Mouse (Mus musculus): Measurements from ENCODE around the gene Klhl10. TPM values are rescaled to one million over a fixed set of nuclear protein-coding genes. Genes with fewer than 3 reads are reported as not detected.

Klhl10 gene
- polyA plus RNA-seq, 1 experiment from 2014 or later = 0.22 TPM

DNA sequence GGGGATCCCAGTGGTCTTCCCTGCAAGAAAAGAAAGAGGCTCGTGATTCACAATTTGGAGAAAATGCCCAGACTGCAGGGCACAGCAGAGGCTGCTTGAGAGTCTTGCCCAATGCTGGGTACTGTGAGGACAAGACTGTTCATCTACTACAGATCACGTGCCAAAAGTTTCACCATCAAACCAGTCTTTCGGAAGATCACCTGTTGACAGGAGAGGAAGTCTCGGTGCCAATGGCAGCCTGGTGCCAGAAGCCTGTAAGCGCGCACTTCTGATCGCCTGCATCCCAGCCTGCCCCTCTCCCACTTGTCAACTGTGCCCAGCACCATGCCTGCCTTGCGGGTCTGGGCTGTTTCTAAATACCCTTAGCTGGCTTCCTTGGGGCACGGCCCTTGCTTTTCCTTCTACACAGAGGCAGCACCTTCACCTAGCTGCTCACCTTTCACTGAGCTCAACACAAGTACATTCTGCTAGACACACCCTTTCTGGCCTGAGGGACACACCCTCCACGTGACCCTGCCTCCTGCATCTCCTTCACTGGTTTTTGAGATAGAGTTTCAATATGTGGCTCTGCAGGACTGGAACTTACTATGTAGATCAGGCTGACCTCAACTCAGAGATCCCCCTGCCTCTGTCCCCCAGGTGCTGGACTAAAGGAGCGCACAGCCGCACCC, 63.4 kb downstream of the Klhl10 start:
- Histone ChIP-seq H3K27me3 (ENCODE audit: control insufficient read depth, insufficient read depth, low read length) (no peaks in the 10 kb centered on the region), H3K27ac (replicated peaks) (peak overlapping the region; percentile 53), H3K4me3 (ENCODE audit: low read depth, low read length) (no peak overlapping the region), H3K9ac (ENCODE audit: low read length) (no peak overlapping the region), H3K4me1 (replicated peaks; ENCODE audit: control insufficient read depth, insufficient read depth) (no peaks in the 10 kb centered on the region), H3K36me3 (ENCODE audit: control insufficient read depth, insufficient read depth, low read length) (peaks cover 34% of the 10 kb centered on the region), H3K9me3 (ENCODE audit: control insufficient read depth, low read length) (no peaks in the 10 kb centered on the region), H3K4me2 (replicated peaks; ENCODE audit: low read depth) (no peak overlapping the region)
- DNase-seq (ENCODE audit: low spot score) = peak; percentile 71
- 80% methylated on average over 12 of the region's 12 CpGs for WGBS
- TF ChIP-seq CTCF (IDR thresholded peaks at IDR 0.05; ENCODE audit: low read depth) (no peak), EP300 (optimal IDR thresholded peaks at IDR 0.05) (no peak)
- peak; percentile 85 for ATAC-seq (ENCODE audit: low FRiP score, low TSS enrichment)

DNA sequence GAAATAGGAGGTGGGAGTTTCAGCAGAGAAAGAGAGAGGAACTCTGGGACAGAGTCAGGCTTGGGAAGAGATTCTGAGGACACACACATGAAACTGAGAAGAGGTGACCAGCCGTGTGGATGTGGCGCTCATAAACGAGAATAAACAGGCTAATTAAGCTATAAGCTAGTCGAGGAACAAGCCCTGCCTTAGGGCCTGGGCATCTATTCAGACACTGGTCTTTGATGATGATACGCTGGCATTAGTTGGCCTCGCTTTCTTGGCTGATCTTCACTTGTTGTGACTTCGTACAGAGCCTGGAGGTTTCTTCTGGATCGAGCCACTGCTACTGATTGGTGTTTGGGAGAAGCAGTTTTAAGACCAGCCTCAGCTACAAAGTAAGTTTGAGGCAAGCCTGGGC, 64.3 kb downstream of the Klhl10 start:
- peaks cover 34% of the 10 kb centered on the region for H3K36me3 ChIP-seq (ENCODE audit: control insufficient read depth, insufficient read depth, low read length)
- no peak overlapping the region for H3K4me3 ChIP-seq (ENCODE audit: low read depth, low read length)
- no peak overlapping the region for H3K9ac ChIP-seq (ENCODE audit: low read length)
- no peaks in the 10 kb centered on the region for H3K27me3 ChIP-seq (ENCODE audit: control insufficient read depth, insufficient read depth, low read length)
- H3K4me1 ChIP-seq (replicated peaks; ENCODE audit: control insufficient read depth, insufficient read depth) = no peaks in the 10 kb centered on the region
- no peak overlapping the region for H3K27ac ChIP-seq (replicated peaks)
- TF ChIP-seq EP300 (optimal IDR thresholded peaks at IDR 0.05) (no peak), CTCF (IDR thresholded peaks at IDR 0.05; ENCODE audit: low read depth) (no peak)
- DNase-seq (ENCODE audit: low spot score) (no peak), ATAC-seq (ENCODE audit: low FRiP score, low TSS enrichment) (no peak)
- H3K9me3 ChIP-seq (ENCODE audit: control insufficient read depth, low read length) = no peaks in the 10 kb centered on the region
- H3K4me2 ChIP-seq (replicated peaks; ENCODE audit: low read depth) = no peak overlapping the region
- 93% methylated on average over 8 of the region's 8 CpGs for WGBS

Small RNAs within 50 kb of the gene (microRNA-seq; reads per million reads assigned to microRNA genes)
- gene Gm27374 (not detected), gene Mir7116 (not detected)

Other genes starting within 250 kb of the Klhl10 start
- gene Krt9, start 248.7 kb upstream of the Klhl10 start, polyA plus RNA-seq (2015; fragmentation: Nextera tagmentation; extraction: Ambion mirVana) = 0.04 TPM in 1 of 2 replicates, not detected in the other
- 279 and 287 TPM in 2 replicates for gene Krt14, start 234.4 kb upstream of the Klhl10 start, polyA plus RNA-seq (2015; fragmentation: Nextera tagmentation; extraction: Ambion mirVana)
- gene Krt16, start 193.0 kb upstream of the Klhl10 start, polyA plus RNA-seq (2015; fragmentation: Nextera tagmentation; extraction: Ambion mirVana) = 2.1 and 4.0 TPM in 2 replicates
- gene Krt17, start 180.9 kb upstream of the Klhl10 start, polyA plus RNA-seq (2015; fragmentation: Nextera tagmentation; extraction: Ambion mirVana) = 46.4 and 63.4 TPM in 2 replicates
- 0.10 and 0.12 TPM in 2 replicates for gene Krt42, start 172.0 kb upstream of the Klhl10 start, polyA plus RNA-seq (2015; fragmentation: Nextera tagmentation; extraction: Ambion mirVana)
- gene Eif1, start 122.0 kb upstream of the Klhl10 start, polyA plus RNA-seq (2015; fragmentation: Nextera tagmentation; extraction: Ambion mirVana) = 1,487 and 1,495 TPM in 2 replicates
- 52.0 and 84.7 TPM in 2 replicates for gene Gast, start 107.5 kb upstream of the Klhl10 start, polyA plus RNA-seq (2015; fragmentation: Nextera tagmentation; extraction: Ambion mirVana)
- gene Hap1, start 85.8 kb upstream of the Klhl10 start, polyA plus RNA-seq (2015; fragmentation: Nextera tagmentation; extraction: Ambion mirVana) = 7.9 and 10.1 TPM in 2 replicates
- 234 and 259 TPM in 2 replicates for gene Jup, start 44.2 kb upstream of the Klhl10 start, polyA plus RNA-seq (2015; fragmentation: Nextera tagmentation; extraction: Ambion mirVana)
- 40.6 and 43.2 TPM in 2 replicates for gene P3h4, start 27.1 kb upstream of the Klhl10 start, polyA plus RNA-seq (2015; fragmentation: Nextera tagmentation; extraction: Ambion mirVana)
- 59.5 and 62.1 TPM in 2 replicates for gene Fkbp10, start 26.2 kb upstream of the Klhl10 start, polyA plus RNA-seq (2015; fragmentation: Nextera tagmentation; extraction: Ambion mirVana)
- 69.6 and 70.7 TPM in 2 replicates for gene Nt5c3b, start 109 bp upstream of the Klhl10 start, polyA plus RNA-seq (2015; fragmentation: Nextera tagmentation; extraction: Ambion mirVana)
- 2.6 and 3.3 TPM in 2 replicates for gene Klhl11, start 30.8 kb downstream of the Klhl10 start, polyA plus RNA-seq (2015; fragmentation: Nextera tagmentation; extraction: Ambion mirVana)
- gene Acly, start 86.1 kb downstream of the Klhl10 start, polyA plus RNA-seq (2015; fragmentation: Nextera tagmentation; extraction: Ambion mirVana) = 70.3 and 70.6 TPM in 2 replicates
- gene Ttc25, start 103.7 kb downstream of the Klhl10 start, polyA plus RNA-seq (2015; fragmentation: Nextera tagmentation; extraction: Ambion mirVana) = 0.17 and 0.33 TPM in 2 replicates
- gene Cnp, start 133.0 kb downstream of the Klhl10 start, polyA plus RNA-seq (2015; fragmentation: Nextera tagmentation; extraction: Ambion mirVana) = 23.5 and 25.7 TPM in 2 replicates
- 59.0 and 63.1 TPM in 2 replicates for gene Nkiras2, start 177.3 kb downstream of the Klhl10 start, polyA plus RNA-seq (2015; fragmentation: Nextera tagmentation; extraction: Ambion mirVana)
- 91.9 and 96.1 TPM in 2 replicates for gene Dnajc7, start 178.3 kb downstream of the Klhl10 start, polyA plus RNA-seq (2015; fragmentation: Nextera tagmentation; extraction: Ambion mirVana)